Mouse (Mus musculus) neural tube, embryonic 12.5 days (tissue): ENCODE data around the gene Rhot2. TPM values are rescaled to one million over a fixed set of nuclear protein-coding genes. Genes with fewer than 3 reads are reported as not detected.
"Not testable (repeated sequence)": the region's sequence is repeated elsewhere in the genome, so short reads cannot be mapped to it uniquely, and the experiment has no call there.

Experiments
- ATAC-seq: fragments of 200-750 bp; cut with Nextera tagmentation; 2 replicates; pipeline ENCODE4 v1.8.0; 2017; ENCODE audit warnings: low read depth, mild to moderate bottlenecking, moderate TSS enrichment, moderate library complexity; ENCODE audit not compliant: low FRiP score
- H3K27ac ChIP-seq: fragments of 300-500 bp; sonication (generic); 2 replicates; pipeline ENCODE4 v1.5.1; 2016
- H3K27me3 ChIP-seq: fragments of 300-500 bp; sonication (generic); replicated peaks from 2 replicates; pipeline ENCODE4 v1.6.1; 2016; ENCODE audit warnings: mild to moderate bottlenecking
- H3K36me3 ChIP-seq: fragments of 300-500 bp; sonication (generic); 2 replicates; pipeline ENCODE4 v1.6.1; 2016; ENCODE audit warnings: mild to moderate bottlenecking
- H3K4me1 ChIP-seq: fragments of 300-500 bp; sonication (generic); 2 replicates; pipeline ENCODE4 v1.6.1; 2016
- H3K4me2 ChIP-seq: fragments of 300-500 bp; sonication (generic); replicated peaks from 2 replicates; pipeline ENCODE4 v1.6.1; 2016; ENCODE audit warnings: mild to moderate bottlenecking
- H3K4me3 ChIP-seq: fragments of 300-500 bp; sonication (generic); 2 replicates; pipeline ENCODE4 v1.5.1; 2016
- H3K9ac ChIP-seq: fragments of 300-500 bp; sonication (generic); 2 replicates; pipeline ENCODE4 v1.6.1; 2016; ENCODE audit warnings: mild to moderate bottlenecking
- H3K9me3 ChIP-seq: fragments of 300-500 bp; sonication (generic); 2 replicates; pipeline ENCODE4 v1.6.1; 2016; ENCODE audit warnings: mild to moderate bottlenecking
- WGBS: fragments of 180-500 bp; shearing (Covaris S2); methylation state at CpG from one replicate; pipeline ENCODE4 v1.1.7; 2016; 5-methylcytosine and 5-hydroxymethylcytosine counted together
- polyA plus RNA-seq: library from polyadenylated mRNA; unstranded; fragments of >200 nt; fragmentation: Nextera tagmentation; extraction: Ambion mirVana; gene quantifications from 2 replicates; pipeline ENCODE4 v1.2.1, GENCODE M21; 2016

Rhot2 gene
- polyA plus RNA-seq, 1 experiment from 2014 or later, result 18.4 TPM

- not testable (repeated sequence) for H3K4me2 ChIP-seq, H3K27me3 ChIP-seq, H3K4me3 ChIP-seq, ATAC-seq, H3K9me3 ChIP-seq, H3K27ac ChIP-seq, H3K9ac ChIP-seq, H3K36me3 ChIP-seq
- peaks cover 24% of the 10 kb centered on the region for H3K4me1 ChIP-seq
Measured at GRCm38 (mm10) chr17:25871566-25871965, 26.9 kb upstream of the Rhot2 start.

GRCm38 (mm10) chr17:25869954-25870353 lies 25.3 kb upstream of the Rhot2 start:
- no peak for ATAC-seq
- no peaks in the 10 kb centered on the region for H3K27me3 ChIP-seq

DNA sequence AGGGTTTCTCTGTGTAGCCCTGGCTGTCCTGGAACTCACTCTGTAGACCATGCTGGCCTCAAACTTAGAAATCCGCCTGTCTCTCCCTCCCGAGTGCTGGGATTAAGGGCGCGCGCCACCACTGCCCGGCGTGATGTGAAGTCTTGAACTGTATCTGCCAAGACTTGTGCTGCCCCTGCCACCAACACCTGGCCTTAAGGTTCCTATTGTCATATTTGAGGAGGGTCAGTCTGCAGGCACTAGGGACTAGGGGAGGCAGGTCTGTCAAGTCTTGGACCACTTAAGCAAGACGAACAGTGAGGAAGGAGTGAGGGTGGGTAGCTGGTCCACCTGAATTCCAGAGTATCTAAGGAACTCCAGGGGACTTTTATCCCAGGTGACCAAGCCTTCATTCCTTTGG lies 24.8 kb upstream of the Rhot2 start:
- H3K4me1 ChIP-seq, result peaks cover 15% of the 10 kb centered on the region

More at GRCm38 (mm10) chr17:25869954-25870353, 25.3 kb upstream of the Rhot2 start:
- WGBS, result 88% methylated on average over 2 of the region's 2 CpGs
- Histone ChIP-seq H3K4me2 (no peak overlapping the region), H3K9me3 (no peaks in the 10 kb centered on the region), H3K4me3 (no peak overlapping the region), H3K36me3 (no peaks in the 10 kb centered on the region), H3K27ac (no peak overlapping the region), H3K4me1 (peaks cover 15% of the 10 kb centered on the region), H3K9ac (no peak overlapping the region)

DNA sequence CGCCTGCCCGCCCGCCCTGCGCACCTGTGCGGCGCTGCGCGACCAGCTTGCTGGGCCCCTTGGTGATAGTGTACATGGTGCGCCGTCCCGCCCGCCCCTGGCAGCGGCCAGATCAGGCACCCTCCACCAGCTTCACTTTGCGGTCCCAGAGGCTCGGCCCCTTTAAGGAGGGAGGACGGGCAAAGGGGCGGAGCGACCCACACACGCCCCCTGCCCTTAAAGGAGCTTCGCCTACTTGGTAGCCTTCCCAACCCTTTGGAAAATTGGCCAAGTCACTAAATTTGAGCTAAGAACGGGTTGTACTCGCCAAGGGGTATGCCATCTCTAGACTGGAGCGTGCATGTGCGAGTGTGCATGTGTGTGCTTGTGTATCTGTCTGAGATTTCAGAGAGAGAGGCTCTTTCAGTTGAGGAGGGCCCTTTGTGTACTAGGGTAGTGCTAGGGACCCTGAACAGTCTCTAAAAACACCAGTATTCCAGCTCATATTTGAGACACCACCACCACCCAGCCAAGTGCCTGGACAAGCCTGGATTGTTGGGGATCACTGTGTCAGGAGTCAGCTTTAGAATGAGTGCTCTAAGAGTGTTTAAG lies 24.0 kb upstream of the Rhot2 start, which contains the start of gene Mcrip2:
Mcrip2 (minus strand) TSS at position 164 of the 591 bp plus-strand sequence.
- Histone ChIP-seq H3K4me1 (peaks cover 15% of the 10 kb centered on the region), H3K36me3 (no peaks in the 10 kb centered on the region), H3K9me3 (no peaks in the 10 kb centered on the region), H3K27ac (no peak within 1 kb of the TSS), H3K9ac (peak within 1 kb of the TSS; percentile 69), H3K4me3 (peak within 1 kb of the TSS; percentile 84), H3K4me2 (peak within 1 kb of the TSS; percentile 99), H3K27me3 (no peaks in the 10 kb centered on the region)
- WGBS, result under 1% methylated on average over 24 of the region's 24 CpGs
- ATAC-seq, result peak; percentile 87

More for the DNA sequence above, 24.8 kb upstream of the Rhot2 start:
- H3K36me3 ChIP-seq, result no peaks in the 10 kb centered on the region
- no peak overlapping the region for H3K27ac ChIP-seq
- H3K9ac ChIP-seq, result no peak overlapping the region
- 94% methylated on average over 8 of the region's 8 CpGs for WGBS
- no peak overlapping the region for H3K4me3 ChIP-seq
- no peaks in the 10 kb centered on the region for H3K9me3 ChIP-seq
- no peaks in the 10 kb centered on the region for H3K27me3 ChIP-seq
- ATAC-seq, result no peak
- H3K4me2 ChIP-seq, result no peak overlapping the region

DNA sequence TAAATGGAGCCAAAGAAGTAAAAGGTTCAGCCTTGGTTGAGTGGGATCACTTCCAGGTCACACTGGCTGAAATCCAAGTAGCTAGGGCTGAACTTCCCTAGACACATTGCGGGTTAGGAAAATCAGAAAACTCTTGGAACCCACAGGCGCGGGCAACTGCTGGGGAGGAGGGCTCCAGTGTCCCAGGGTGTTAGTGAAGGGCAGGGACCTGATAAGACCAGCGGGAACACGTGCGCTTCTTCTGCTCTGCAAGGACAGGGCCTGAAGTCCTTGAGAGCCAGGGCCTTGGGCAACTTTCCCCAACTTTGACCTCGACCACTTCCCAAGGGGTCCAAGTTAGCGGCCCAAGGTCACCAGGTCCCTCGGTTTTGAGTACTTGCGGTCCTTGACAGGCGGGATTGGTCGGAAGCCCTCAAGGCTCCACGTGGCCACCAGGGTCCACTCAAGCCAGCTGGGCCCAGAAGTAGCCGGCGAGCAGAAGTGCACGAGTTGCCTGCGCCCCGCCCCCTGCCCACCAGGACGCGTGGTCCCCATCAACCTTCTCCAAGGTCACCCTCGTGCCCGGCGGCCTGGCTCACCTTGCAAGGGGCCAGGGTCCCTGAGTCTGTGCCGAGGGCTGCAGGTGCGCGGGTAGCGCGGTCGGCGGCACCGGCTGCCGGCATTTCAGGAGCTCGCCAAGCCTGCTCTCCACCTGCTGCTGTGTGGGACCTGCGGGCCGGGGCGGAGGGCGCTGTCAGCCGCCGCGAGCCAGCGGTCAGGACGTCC lies 23.4 kb upstream of the Rhot2 start:
- peak overlapping the region; percentile 84 for H3K4me3 ChIP-seq
- H3K36me3 ChIP-seq, result no peaks in the 10 kb centered on the region
- H3K4me2 ChIP-seq, result peak overlapping the region; percentile 99
- ATAC-seq, result peak; percentile 54
- H3K27ac ChIP-seq, result no peak overlapping the region
- peaks cover 15% of the 10 kb centered on the region for H3K4me1 ChIP-seq
- H3K9me3 ChIP-seq, result no peaks in the 10 kb centered on the region
- WGBS, result 1% methylated on average over 42 of the region's 42 CpGs
- peak overlapping the region; percentile 69 for H3K9ac ChIP-seq
- no peaks in the 10 kb centered on the region for H3K27me3 ChIP-seq

DNA sequence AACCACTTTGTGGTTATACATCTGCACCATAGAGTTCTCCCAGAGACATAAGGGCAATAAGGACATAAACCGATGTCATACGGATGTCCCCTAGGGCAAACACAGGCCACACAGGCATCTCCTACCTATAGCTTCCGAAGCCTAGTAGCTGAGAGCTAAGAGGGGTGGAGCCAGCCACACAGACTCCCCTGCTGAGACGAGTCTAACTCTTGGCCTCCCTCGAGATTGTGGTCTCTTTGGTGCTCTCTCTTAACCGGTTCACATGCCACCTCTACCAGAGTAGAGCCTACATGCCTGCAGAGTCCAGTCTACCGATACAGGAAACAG lies 22.8 kb upstream of the Rhot2 start:
- H3K4me3 ChIP-seq, result peak overlapping the region; percentile 84; the same call in 1 of the 2 replicates
- no peaks in the 10 kb centered on the region for H3K9me3 ChIP-seq
- peak overlapping the region; percentile 99 for H3K4me2 ChIP-seq
- H3K4me1 ChIP-seq, result peaks cover 15% of the 10 kb centered on the region
- ATAC-seq, result no peak
- H3K36me3 ChIP-seq, result no peaks in the 10 kb centered on the region
- no peak overlapping the region for H3K9ac ChIP-seq
- 12% methylated on average over 7 of the region's 7 CpGs for WGBS
- no peaks in the 10 kb centered on the region for H3K27me3 ChIP-seq
- H3K27ac ChIP-seq, result no peak overlapping the region

GRCm38 (mm10) chr17:25866172-25866571 lies 21.5 kb upstream of the Rhot2 start:
- no peak overlapping the region for H3K4me2 ChIP-seq
- WGBS, result 87% methylated on average over 3 of the region's 3 CpGs
- H3K4me1 ChIP-seq, result peaks cover 26% of the 10 kb centered on the region
- no peak overlapping the region for H3K27ac ChIP-seq
- H3K9me3 ChIP-seq, result no peaks in the 10 kb centered on the region
- no peak for ATAC-seq
- H3K9ac ChIP-seq, result no peak overlapping the region
- no peaks in the 10 kb centered on the region for H3K27me3 ChIP-seq
- no peaks in the 10 kb centered on the region for H3K36me3 ChIP-seq
- H3K4me3 ChIP-seq, result no peak overlapping the region

GRCm38 (mm10) chr17:25865288-25865687 lies 20.6 kb upstream of the Rhot2 start:
- H3K9me3 ChIP-seq, result no peaks in the 10 kb centered on the region
- H3K4me2 ChIP-seq, result no peak overlapping the region
- 90% methylated on average over 11 of the region's 11 CpGs for WGBS
- H3K27ac ChIP-seq, result no peak overlapping the region
- no peaks in the 10 kb centered on the region for H3K36me3 ChIP-seq
- H3K4me1 ChIP-seq, result peaks cover 35% of the 10 kb centered on the region
- no peak overlapping the region for H3K4me3 ChIP-seq
- no peaks in the 10 kb centered on the region for H3K27me3 ChIP-seq
- no peak for ATAC-seq
- H3K9ac ChIP-seq, result no peak overlapping the region

- Histone ChIP-seq H3K4me1 (peaks cover 44% of the 10 kb centered on the region), H3K36me3 (no peaks in the 10 kb centered on the region), H3K27me3 (no peaks in the 10 kb centered on the region), H3K27ac (no peak overlapping the region), H3K4me2 (no peak overlapping the region), H3K9me3 (no peaks in the 10 kb centered on the region), H3K4me3 (no peak overlapping the region), H3K9ac (no peak overlapping the region)
- no peak for ATAC-seq
- 95% methylated on average over 14 of the region's 14 CpGs for WGBS
Measured at GRCm38 (mm10) chr17:25864311-25864710, 19.7 kb upstream of the Rhot2 start.

- H3K36me3 ChIP-seq, result no peaks in the 10 kb centered on the region
- ATAC-seq, result no peak
Measured at GRCm38 (mm10) chr17:25863681-25864080, 19.0 kb upstream of the Rhot2 start.

GRCm38 (mm10) chr17:25861704-25862612 lies 17.3 kb upstream of the Rhot2 start:
- peak overlapping the region; percentile 86 for H3K4me2 ChIP-seq
- H3K4me1 ChIP-seq, result peaks cover 29% of the 10 kb centered on the region
- 13% methylated on average over 6 of the region's 6 CpGs for WGBS
- peak; percentile 32; the same call in 1 of the 2 replicates for ATAC-seq
- H3K9ac ChIP-seq, result peak overlapping the region; percentile 87
- H3K4me3 ChIP-seq, result peak overlapping the region; percentile 58
- peak overlapping the region; percentile 50; the same call in 1 of the 2 replicates for H3K27ac ChIP-seq
- H3K27me3 ChIP-seq, result no peaks in the 10 kb centered on the region
- no peaks in the 10 kb centered on the region for H3K9me3 ChIP-seq
- H3K36me3 ChIP-seq, result no peaks in the 10 kb centered on the region

More at GRCm38 (mm10) chr17:25863681-25864080, 19.0 kb upstream of the Rhot2 start:
- Histone ChIP-seq H3K4me2 (no peak overlapping the region), H3K27me3 (no peaks in the 10 kb centered on the region), H3K9me3 (no peaks in the 10 kb centered on the region), H3K4me1 (peaks cover 39% of the 10 kb centered on the region), H3K4me3 (no peak overlapping the region), H3K9ac (no peak overlapping the region), H3K27ac (no peak overlapping the region)
- WGBS, result 91% methylated on average over 6 of the region's 6 CpGs
